Mouse (Mus musculus) ES-E14 (cell line): ENCODE measurements around the gene Gimap1. TPM values are rescaled to one million over a fixed set of nuclear protein-coding genes. Genes with fewer than 3 reads are reported as not detected.

Experiments
- DNase-seq: peaks from one replicate; pipeline ENCODE4 v3.0.0-alpha.2; 2013; ENCODE audit warnings: low read depth, low spot score
- H3K27ac ChIP-seq: 2 replicates; pipeline ENCODE4 v1.5.1; 2012; ENCODE audit warnings: low read depth, mild to moderate bottlenecking, low read length, moderate library complexity, mixed read lengths; ENCODE audit not compliant: poor library complexity, insufficient read depth, severe bottlenecking
- H3K36me3 ChIP-seq: 2 replicates; pipeline ENCODE4 v1.6.1; 2012; ENCODE audit warnings: mild to moderate bottlenecking, low read length, moderate library complexity, mixed read lengths; ENCODE audit not compliant: control insufficient read depth, poor library complexity, insufficient read depth, severe bottlenecking
- H3K4me1 ChIP-seq, 2 experiments: fragments of 150-350 bp in 1 of 2; sonication (generic) in 1 of 2; 2 replicates each; pipeline ENCODE4 v1.6.1; 2012; ENCODE audit warnings: low read length in 2 of 2, mild to moderate bottlenecking in 1 of 2, mixed read lengths in 1 of 2; ENCODE audit not compliant: control insufficient read depth in 2 of 2, insufficient read depth in 2 of 2, poor library complexity in 1 of 2
- H3K4me3 ChIP-seq, 2 experiments: fragments of 150-350 bp in 1 of 2; sonication (generic) in 1 of 2; 2 replicates each; pipeline ENCODE4 v1.5.1; 2012; ENCODE audit warnings: low read length in 2 of 2, low read depth in 1 of 2, mild to moderate bottlenecking in 1 of 2, mixed read lengths in 1 of 2; ENCODE audit not compliant: insufficient read depth in 1 of 2, poor library complexity in 1 of 2, severe bottlenecking in 1 of 2
- H3K9ac ChIP-seq: 2 replicates; pipeline ENCODE4 v1.6.1; 2012; ENCODE audit warnings: low read depth, mild to moderate bottlenecking, low read length, mixed read lengths; ENCODE audit not compliant: poor library complexity, insufficient read depth, severe bottlenecking
- H3K9me3 ChIP-seq: fragments of 150-350 bp; sonication (generic); 2 replicates; pipeline ENCODE4 v1.6.1; 2012; ENCODE audit warnings: low read depth, mild to moderate bottlenecking, low read length; ENCODE audit not compliant: control insufficient read depth, insufficient read depth
- CHD2 ChIP-seq: IDR thresholded peaks from 2 replicates; pipeline ENCODE4 v1.6.1; 2014; ENCODE audit warnings: mild to moderate bottlenecking, low read depth, low read length, inconsistent platforms
- HCFC1 ChIP-seq: IDR thresholded peaks from 2 replicates; pipeline ENCODE4 v1.6.1; 2012; ENCODE audit warnings: low read length, inconsistent platforms, borderline replicate concordance; ENCODE audit not compliant: insufficient read depth
- MAFK ChIP-seq: IDR thresholded peaks from 2 replicates; pipeline ENCODE4 v1.6.1; 2014; ENCODE audit warnings: mild to moderate bottlenecking, low read depth, low read length, inconsistent platforms; ENCODE audit not compliant: insufficient read depth
- ZC3H11A ChIP-seq: IDR thresholded peaks from 2 replicates; pipeline ENCODE4 v1.6.1; 2012; ENCODE audit warnings: low read depth, mild to moderate bottlenecking, inconsistent platforms, low read length, borderline replicate concordance
- ZNF384 ChIP-seq: IDR thresholded peaks from 2 replicates; pipeline ENCODE4 v1.6.1; 2012; ENCODE audit warnings: low read depth, low read length, inconsistent platforms
- in situ Hi-C, 2 experiments: fragments of 600-800 bp; cut with MboI; formaldehyde crosslinking; loops; one replicate each; pipeline ENCODE4 v1.15.1; 2025; ENCODE audit warnings: low sequenced_read_pairs in 2 of 2, inconsistent platforms in 1 of 2; ENCODE audit not compliant: unreplicated experiment in 2 of 2
- total RNA-seq: library from RNA; depleted of rRNA; stranded (reverse); fragments of 300-350 nt; gene quantifications from 2 replicates; pipeline ENCODE4 v1.2.3, GENCODE M21; 2012

Gimap1 gene
- total RNA-seq, 1 experiment, result 0.58 TPM

GRCm38 (mm10) chr6:48747091-48747966 is 8.5 kb downstream of the Gimap1 start:
- Histone ChIP-seq H3K9ac (no peak overlapping the region), H3K4me1 (no peaks in the 10 kb centered on the region), H3K9me3 (no peaks in the 10 kb centered on the region), H3K4me3 (no peak overlapping the region), H3K36me3 (no peaks in the 10 kb centered on the region), H3K27ac (no peak overlapping the region)
- in situ Hi-C loops, result no loop called here
- TF ChIP-seq CHD2, result no peak
- TF ChIP-seq ZNF384, result no peak
- TF ChIP-seq MAFK, result no peak
- TF ChIP-seq ZC3H11A, result no peak
- TF ChIP-seq HCFC1, result no peak
- no peak for DNase-seq

- Histone ChIP-seq H3K9me3 (no peaks in the 10 kb centered on the region), H3K9ac (no peak overlapping the region), H3K36me3 (no peaks in the 10 kb centered on the region), H3K27ac (no peak overlapping the region), H3K4me3 (no peak overlapping the region), H3K4me1 (no peaks in the 10 kb centered on the region)
- TF ChIP-seq HCFC1, result no peak
- no peak for DNase-seq
- in situ Hi-C loops, result no loop called here
Observed at GRCm38 (mm10) chr6:48763567-48764270, 24.9 kb downstream of the Gimap1 start.

- H3K27ac ChIP-seq, result no peak overlapping the region
- TF ChIP-seq MAFK (no peak), CHD2 (no peak), ZC3H11A (no peak), HCFC1 (no peak), ZNF384 (no peak)
- no peaks in the 10 kb centered on the region for H3K36me3 ChIP-seq
- H3K9me3 ChIP-seq, result no peaks in the 10 kb centered on the region
- DNase-seq, result no peak
- no peak overlapping the region for H3K4me3 ChIP-seq
- no peaks in the 10 kb centered on the region for H3K4me1 ChIP-seq
- H3K9ac ChIP-seq, result no peak overlapping the region
- in situ Hi-C loops, result no loop called here
Observed at GRCm38 (mm10) chr6:48764496-48764895, 25.6 kb downstream of the Gimap1 start.

GRCm38 (mm10) chr6:48768178-48768869 is 29.5 kb downstream of the Gimap1 start:
- DNase-seq, result no peak
- Histone ChIP-seq H3K27ac (no peak overlapping the region), H3K36me3 (no peaks in the 10 kb centered on the region), H3K9me3 (no peaks in the 10 kb centered on the region), H3K4me3 (no peak overlapping the region), H3K9ac (no peak overlapping the region), H3K4me1 (no peaks in the 10 kb centered on the region)
- TF ChIP-seq HCFC1 (no peak), ZNF384 (no peak), MAFK (no peak), ZC3H11A (no peak), CHD2 (no peak)
- in situ Hi-C loops, result no loop called here
